Mouse (Mus musculus): ENCODE measurements around the gene Cd83.

The Cd83 gene

GRCm38 (mm10) chr13:43784725-43785711, at the start of gene Cd83:
TSS of gene Cd83 (plus strand) at chr13:43784775.
- peak; percentile 76 to 85 for DNase-seq (ENCODE audit: low spot score in 2 of 2)

DNA sequence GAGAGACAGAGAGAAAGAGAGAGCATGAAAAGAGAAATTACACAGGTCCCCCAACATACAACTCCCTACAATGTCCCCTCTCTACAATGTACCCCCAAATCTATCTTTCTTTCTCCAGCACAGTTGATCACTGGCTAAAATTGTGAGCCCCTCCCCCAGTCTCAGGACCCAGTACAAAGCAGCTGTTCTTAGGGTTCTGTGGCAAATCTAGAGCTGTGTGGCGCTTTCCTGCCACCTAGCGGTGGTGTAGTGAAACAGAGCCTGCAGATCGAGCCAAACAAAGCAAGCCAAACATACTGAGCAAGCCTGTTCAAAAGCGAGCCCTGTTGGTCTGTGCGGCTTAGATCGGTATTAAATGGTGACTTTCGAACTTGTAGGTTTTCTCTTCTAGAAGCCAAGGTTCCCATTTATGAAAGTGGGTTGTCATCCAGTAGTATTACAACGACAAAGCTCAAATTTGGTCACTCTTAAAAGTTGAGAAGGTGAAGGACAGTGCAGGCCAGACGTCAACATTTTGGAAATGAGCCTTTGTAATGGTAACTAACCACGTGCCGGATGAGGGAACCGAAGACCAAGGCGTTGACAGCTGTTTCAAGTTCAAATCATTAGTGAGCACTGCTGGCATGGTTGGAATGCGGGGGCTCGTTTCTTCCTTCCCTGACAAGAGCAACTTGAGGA, 44.8 kb upstream of the Cd83 start:
- peak; percentile 36 to 71 for DNase-seq (ENCODE audit: low spot score in 2 of 2)

DNA sequence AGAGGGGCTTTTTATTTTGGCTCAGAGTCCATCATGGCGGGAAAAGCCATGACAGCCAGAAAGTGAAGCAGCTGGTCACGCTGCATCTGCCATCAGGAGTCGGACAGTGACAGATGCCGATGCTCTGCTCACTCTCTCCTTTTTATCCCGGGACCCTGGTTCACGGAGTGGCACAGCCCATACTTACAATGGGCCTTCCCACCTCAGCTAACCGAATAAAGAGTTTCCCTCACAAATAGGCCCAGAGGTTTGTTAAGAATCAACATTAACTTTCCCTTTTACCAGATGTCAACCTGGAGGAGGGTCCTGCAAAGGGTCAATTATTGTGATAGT, 44.3 kb upstream of the Cd83 start:
- DNase-seq (ENCODE audit: low spot score in 2 of 2) = no peak

DNA sequence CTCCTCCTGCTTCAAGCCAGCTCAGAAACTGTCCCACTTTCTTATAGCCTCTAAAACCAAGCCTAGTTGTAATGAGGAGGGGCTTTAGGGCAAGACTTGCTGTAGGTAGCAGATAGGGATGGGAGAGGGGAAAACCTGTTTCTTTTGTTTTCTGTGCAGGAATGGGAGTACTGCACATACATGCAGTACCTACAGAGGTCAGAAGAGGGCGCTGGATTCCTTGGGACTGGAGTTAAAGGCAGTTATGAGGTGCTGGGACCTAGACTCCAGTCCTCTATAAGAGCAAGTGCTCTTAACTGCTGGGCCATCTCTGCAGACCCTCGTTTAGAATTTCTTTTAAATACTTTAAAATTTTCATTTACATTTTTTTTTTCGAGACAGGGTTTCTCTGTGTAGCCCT, 41.9 kb upstream of the Cd83 start:
- no peak for DNase-seq (ENCODE audit: low spot score in 2 of 2)

GRCm38 (mm10) chr13:43744259-43744658, 40.3 kb upstream of the Cd83 start:
- no peak for DNase-seq (ENCODE audit: low spot score in 2 of 2)

DNA sequence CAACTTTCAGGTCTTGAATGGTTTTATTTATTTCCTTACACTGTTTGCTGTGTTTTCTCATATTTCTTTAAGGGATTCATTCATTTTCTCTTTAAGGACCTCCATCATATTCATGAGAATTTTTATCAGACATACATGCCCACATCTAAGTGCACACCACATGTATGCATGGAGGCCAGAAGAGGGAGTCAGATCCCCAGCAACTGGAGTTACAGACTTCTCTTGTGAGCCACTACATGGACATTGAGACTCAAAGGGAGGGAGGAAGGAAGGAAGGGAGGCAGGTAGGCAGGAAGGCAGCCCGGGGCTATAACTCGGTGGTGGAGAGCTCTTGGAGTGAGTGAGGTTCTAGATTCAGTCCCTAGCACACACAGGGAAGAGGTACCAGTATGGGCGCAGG, 34.3 kb upstream of the Cd83 start:
- peak in 1 of 2 experiments; percentile 40 for DNase-seq (ENCODE audit: low spot score in 2 of 2)

DNA sequence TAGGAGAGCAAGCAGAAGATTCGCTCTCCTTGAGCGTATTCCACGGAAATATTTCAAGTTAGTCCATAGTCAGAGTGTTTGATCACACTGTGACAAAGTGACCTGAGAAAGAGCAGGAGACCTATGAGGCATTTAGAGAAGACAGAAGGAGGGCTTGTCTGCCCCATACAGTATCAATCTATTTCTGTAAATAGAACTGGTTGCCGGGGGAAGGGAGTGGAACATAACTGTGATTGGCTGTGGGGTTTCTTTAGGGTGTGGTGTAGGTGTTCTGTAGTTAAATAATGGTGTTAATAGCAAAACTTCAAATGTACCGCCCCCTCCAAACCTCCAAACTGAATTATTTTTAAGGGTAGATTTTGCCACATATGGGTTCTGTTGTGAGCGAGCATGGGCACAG, 33.6 kb upstream of the Cd83 start:
- DNase-seq (ENCODE audit: low spot score in 2 of 2) = no peak

GRCm38 (mm10) chr13:43752407-43752806, 32.2 kb upstream of the Cd83 start:
- no peak for DNase-seq (ENCODE audit: low spot score in 2 of 2)

DNA sequence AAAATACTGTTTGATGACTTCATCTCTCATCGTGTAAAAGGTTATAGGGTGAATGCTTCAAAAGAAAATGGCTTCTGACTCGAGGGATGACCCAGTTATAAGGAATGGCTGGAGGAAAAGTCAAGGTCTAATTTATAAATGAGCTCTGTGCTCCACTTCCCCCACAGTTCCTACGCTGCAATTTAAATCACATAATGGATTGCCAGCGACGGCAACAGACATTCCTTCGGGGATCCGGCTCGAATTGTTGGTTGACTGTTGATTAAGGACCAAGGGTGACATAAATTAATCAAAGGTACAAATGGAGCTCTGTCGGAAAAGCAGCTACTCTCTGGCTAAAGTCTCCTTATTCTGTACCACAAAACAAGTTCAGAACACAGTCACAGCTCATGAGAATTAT, 30.9 kb upstream of the Cd83 start:
- DNase-seq (ENCODE audit: low spot score in 2 of 2) = no peak

GRCm38 (mm10) chr13:43754455-43755128, 30.0 kb upstream of the Cd83 start:
- DNase-seq (ENCODE audit: low spot score in 2 of 2) = no peak

- DNase-seq (ENCODE audit: low spot score in 2 of 2) = no peak
Observed at GRCm38 (mm10) chr13:43755573-43755972, 29.0 kb upstream of the Cd83 start.

GRCm38 (mm10) chr13:43761156-43761855, 23.3 kb upstream of the Cd83 start:
- no peak for DNase-seq (ENCODE audit: low spot score in 2 of 2)

- DNase-seq (ENCODE audit: low spot score in 2 of 2) = no peak
Observed at GRCm38 (mm10) chr13:43762901-43763300, 21.7 kb upstream of the Cd83 start.

- no peak for DNase-seq (ENCODE audit: low spot score in 2 of 2)
Observed at GRCm38 (mm10) chr13:43763301-43763994, 21.1 kb upstream of the Cd83 start.

DNA sequence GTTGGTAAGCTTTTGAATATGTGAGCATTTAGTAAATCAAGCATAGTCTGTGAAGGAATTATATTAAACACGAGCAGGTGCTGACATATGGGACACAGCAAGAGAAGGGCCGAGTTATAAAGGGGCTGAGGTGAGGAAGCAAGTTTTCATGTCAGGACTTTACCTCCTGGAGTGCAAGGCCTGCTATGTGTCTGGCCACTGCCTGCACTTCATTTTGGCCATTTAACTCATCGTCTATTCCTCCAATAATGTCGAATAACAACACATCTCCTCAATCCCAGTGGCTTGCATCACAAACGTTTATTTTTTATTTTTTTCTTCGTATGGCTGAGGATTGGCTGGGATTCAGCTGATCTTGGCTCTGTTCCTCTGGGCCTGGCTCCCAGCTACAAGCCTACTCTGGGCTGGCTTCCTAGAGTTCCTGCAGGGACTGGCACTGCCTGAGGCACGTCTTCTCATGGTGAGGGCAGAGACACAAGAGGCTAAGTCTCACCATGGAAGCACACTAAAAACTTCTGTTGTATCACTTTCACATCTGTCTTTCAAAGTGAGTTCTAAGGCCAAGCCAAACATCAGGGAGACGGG, 20.5 kb upstream of the Cd83 start:
- no peak for DNase-seq (ENCODE audit: low spot score in 2 of 2)

DNA sequence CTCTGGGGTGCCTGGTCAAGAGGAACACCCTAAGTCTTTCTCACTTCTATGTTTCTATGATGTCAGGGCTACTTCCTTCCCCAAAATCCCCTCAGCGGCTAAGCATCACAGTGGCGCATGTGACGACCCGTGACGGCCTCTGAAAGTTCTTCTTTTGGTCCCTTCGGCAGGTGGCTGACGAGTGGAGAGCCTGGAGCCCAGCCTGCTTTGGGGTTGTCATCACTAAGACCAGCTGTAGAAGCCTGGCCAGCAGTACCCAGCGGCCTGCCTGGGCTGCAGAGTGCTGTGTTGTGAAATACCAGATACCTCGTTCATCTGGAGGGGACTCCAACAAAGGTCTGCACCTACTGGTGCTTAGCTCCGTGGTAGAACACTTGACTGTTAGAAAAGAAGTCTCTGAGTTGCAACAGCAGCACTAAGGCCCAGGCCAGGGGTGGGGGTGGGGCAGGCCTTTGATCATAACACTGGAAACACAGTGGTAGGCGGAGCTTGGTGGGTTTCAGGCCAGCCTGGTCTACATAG, 19.2 kb upstream of the Cd83 start:
- peak; percentile 73 to 93 for DNase-seq (ENCODE audit: low spot score in 2 of 2)

DNA sequence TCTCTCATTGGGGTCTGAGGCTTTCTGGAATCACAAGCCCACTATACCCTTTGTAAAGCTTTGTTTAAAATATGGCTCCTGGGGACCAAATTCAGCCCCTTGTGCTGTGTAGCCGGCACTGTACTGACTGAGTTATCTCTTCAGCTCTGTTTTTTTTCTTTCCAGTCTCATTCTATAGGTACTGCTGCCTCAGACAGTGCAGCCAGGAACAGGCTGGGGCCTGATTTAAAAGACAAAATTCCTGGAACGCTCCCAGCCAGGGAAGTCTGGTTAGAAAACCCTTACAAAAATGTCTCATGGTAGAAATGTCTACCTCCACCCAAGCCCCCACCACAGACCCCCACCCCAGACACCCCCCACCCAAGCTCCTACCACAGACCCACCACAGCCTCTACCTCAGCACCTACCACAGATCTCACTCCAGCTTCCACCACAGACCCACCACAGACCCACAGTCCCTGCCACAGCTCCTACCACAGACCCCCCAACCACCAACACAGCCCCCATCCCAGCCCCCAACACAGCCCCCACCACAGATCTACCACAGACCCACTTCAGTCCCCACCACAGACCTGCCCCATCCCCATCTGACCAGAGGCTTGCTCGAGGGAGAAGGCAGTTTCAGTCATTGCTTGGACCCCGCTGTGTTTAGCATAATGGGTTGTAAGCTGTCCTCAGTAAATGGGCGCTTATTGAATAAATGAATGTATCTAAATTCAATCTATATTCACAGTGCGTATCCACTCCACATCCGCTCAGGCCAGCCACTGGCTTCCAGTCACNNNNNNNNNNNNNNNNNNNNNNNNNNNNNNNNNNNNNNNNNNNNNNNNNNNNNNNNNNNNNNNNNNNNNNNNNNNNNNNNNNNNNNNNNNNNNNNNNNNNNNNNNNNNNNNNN, 17.5 kb upstream of the Cd83 start:
- no peak for DNase-seq (ENCODE audit: low spot score in 2 of 2)

DNA sequence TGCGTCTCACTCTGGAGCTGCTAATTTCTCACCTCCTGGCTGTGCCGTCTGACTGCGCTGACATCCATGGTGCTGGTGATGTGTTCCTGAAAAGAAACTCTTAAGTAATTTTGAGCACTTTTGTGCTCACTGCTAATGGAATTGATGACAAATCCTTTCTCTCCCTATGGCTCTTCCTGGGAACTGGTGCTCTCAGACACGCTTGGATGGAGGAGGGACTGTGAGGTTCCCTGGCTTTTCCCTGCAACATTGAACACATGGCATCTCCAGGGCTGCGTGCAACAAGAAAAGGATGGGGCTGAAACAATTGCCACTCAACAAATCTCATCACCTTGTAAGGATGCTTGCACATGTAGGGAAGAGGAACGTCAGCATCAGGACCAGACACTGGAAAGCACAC, 11.6 kb upstream of the Cd83 start:
- DNase-seq (ENCODE audit: low spot score in 2 of 2) = no peak

DNA sequence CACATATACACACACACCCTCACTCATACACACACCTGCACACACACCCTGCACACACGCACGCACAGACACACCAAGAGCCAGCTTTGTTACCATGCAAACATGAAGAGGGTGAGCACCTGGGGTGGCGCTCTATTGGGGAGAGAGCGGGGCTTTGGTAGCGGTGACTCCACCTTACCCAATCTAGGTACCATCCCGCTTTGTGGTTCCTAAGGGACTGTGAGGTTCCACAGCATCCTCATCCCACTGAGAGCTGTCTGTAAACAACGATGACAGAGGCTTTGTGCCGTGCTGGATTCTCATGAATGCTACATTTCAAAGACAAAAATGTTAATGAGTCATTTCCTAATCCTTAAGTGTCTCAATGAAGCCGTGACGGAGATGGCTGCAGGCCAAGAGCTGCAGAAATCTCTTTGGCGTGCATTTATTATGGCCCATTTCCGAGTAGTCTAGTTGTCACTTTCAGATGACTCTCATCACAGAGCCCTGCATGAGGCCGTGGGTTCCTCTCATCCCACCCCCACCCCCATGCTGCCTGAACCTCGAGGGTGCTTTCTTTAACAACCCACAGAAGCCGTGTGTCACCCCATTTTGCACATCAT, 10.5 kb upstream of the Cd83 start:
- DNase-seq (ENCODE audit: low spot score in 2 of 2) = peak in 1 of 2 experiments; percentile 48
